Mouse (Mus musculus): ENCODE data around the gene Cdh6.

DNA sequence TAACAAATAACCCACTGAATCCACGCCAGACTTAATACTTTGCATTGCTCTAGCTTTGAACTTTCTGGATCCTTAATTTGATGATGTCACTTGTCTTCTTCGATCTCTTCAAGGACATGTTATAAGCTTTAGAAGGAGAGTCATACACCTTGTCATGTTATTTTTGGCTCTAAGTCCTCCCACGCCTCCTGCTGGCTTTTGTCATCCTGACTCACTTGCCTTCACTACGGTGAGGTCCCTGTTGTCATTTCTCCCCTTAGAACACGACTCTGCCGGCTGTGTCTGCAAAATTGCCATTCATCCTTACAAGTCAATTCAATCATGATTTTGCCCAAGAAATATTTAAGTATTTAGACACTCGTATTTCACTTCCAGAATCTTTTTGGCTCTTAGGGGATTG is 171.9 kb downstream of the Cdh6 start:
- TF ChIP-seq CTCF (IDR thresholded peaks at IDR 0.05; ENCODE audit: extremely low read depth, insufficient read depth, low read length) (no peak), POLR2A (IDR thresholded peaks at IDR 0.05; ENCODE audit: extremely low read depth, insufficient read depth, low read length) (no peak)
